Mouse (Mus musculus): ENCODE results near the gene Gm17304. TPM values are rescaled to one million over a fixed set of nuclear protein-coding genes. Genes with fewer than 3 reads are reported as not detected.
A peak's percentile ranks its signal among the peaks of the same experiment; 100 is the strongest.

Gm17304 gene
- total and polyA plus RNA-seq, 3 experiments = not detected

GRCm38 (mm10) chr5:106615006-106615405, 6.1 kb downstream of the Gm17304 start:
- Histone ChIP-seq H3K9ac (ENCODE audit: control insufficient read depth, low read depth, low read length, poor library complexity, severe bottlenecking) (no peak overlapping the region), H3K4me1 (ENCODE audit: control insufficient read depth in 1 of 2, insufficient read depth in 2 of 2, low read length in 2 of 2) (peaks cover 11 to 12% of the 10 kb centered on the region in 2 experiments), H3K79me2 (ENCODE audit: control insufficient read depth, insufficient read depth, low read length, poor library complexity) (0 out of 2 replicates have a peak, but pooled peaks cover 1% of the 10 kb centered on the region), H3K36me3 (ENCODE audit: control insufficient read depth in 1 of 2, insufficient read depth in 2 of 2, low read length in 2 of 2) (peaks cover 5 to 12% of the 10 kb centered on the region in 2 experiments), H3K4me3 (ENCODE audit: control insufficient read depth in 1 of 2, insufficient read depth in 1 of 2, low read depth in 2 of 2, low read length in 2 of 2) (peak overlapping the region in 1 of 2 experiments; percentile 36; a peak in 2 of 4 replicates), H3K9me3 (replicated peaks; ENCODE audit: insufficient read depth, low read length) (no peaks in the 10 kb centered on the region), H3K27me3 (ENCODE audit: control insufficient read depth in 1 of 2, insufficient read depth in 2 of 2, low read length in 2 of 2) (no peaks in the 10 kb centered on the region), H3K27ac (ENCODE audit: control insufficient read depth, low read depth, low read length) (peak overlapping the region; percentile 59)
- TF ChIP-seq MAZ (IDR thresholded peaks at IDR 0.05; ENCODE audit: low read depth, low read length) (no peak), POLR2AphosphoS2 (IDR thresholded peaks at IDR 0.05; ENCODE audit: low read length) (no peak), SMC3 (IDR thresholded peaks at IDR 0.05; ENCODE audit: low read depth, low read length) (no peak), SIN3A (IDR thresholded peaks at IDR 0.05; ENCODE audit: low read length) (no peak; the same call in 1 of the 2 replicates), KAT2A (conservative IDR thresholded peaks at IDR 0.05; ENCODE audit: low read depth, low read length) (no peak), ZNF384 (IDR thresholded peaks at IDR 0.05; ENCODE audit: low read depth, low read length) (no peak), GABPA (IDR thresholded peaks at IDR 0.05; ENCODE audit: low read depth, low read length) (no peak), TAL1 (IDR thresholded peaks at IDR 0.05; ENCODE audit: low read length) (no peak)
- peak; percentile 37 for DNase-seq (ENCODE audit: low read depth, low spot score)

- Histone ChIP-seq H3K4me1 (ENCODE audit: control insufficient read depth in 1 of 2, insufficient read depth in 2 of 2, low read length in 2 of 2) (peaks cover under 1 to 1% of the 10 kb centered on the region in 2 experiments; a peak in 3 of 4 replicates), H3K27me3 (ENCODE audit: control insufficient read depth in 1 of 2, insufficient read depth in 2 of 2, low read length in 2 of 2) (no peaks in the 10 kb centered on the region), H3K9me3 (replicated peaks; ENCODE audit: insufficient read depth, low read length) (no peaks in the 10 kb centered on the region), H3K36me3 (ENCODE audit: control insufficient read depth in 1 of 2, insufficient read depth in 2 of 2, low read length in 2 of 2) (peaks cover 2 to 3% of the 10 kb centered on the region in 2 experiments), H3K79me2 (ENCODE audit: control insufficient read depth, insufficient read depth, low read length, poor library complexity) (no peaks in the 10 kb centered on the region), H3K9ac (ENCODE audit: control insufficient read depth, low read depth, low read length, poor library complexity, severe bottlenecking) (no peak overlapping the region), H3K4me3 (ENCODE audit: control insufficient read depth in 1 of 2, insufficient read depth in 1 of 2, low read depth in 2 of 2, low read length in 2 of 2) (no peak overlapping the region), H3K27ac (ENCODE audit: control insufficient read depth, low read depth, low read length) (no peak overlapping the region)
- TF ChIP-seq E2F4 (IDR thresholded peaks at IDR 0.05; ENCODE audit: borderline replicate concordance, low read depth, low read length) (no peak), POLR2A (IDR thresholded peaks at IDR 0.05; ENCODE audit: control insufficient read depth in 1 of 2, insufficient read depth in 1 of 2, low read depth in 1 of 2, low read length in 2 of 2, poor library complexity in 1 of 2) (no peak), ZMIZ1 (IDR thresholded peaks at IDR 0.05; ENCODE audit: low read depth, low read length) (no peak), GATA1 (IDR thresholded peaks at IDR 0.05; ENCODE audit: low read depth, low read length) (no peak), HCFC1 (IDR thresholded peaks at IDR 0.05; ENCODE audit: low read depth, low read length) (no peak), TCF12 (IDR thresholded peaks at IDR 0.05; ENCODE audit: low read depth, low read length) (no peak), UBTF (IDR thresholded peaks at IDR 0.05; ENCODE audit: borderline replicate concordance, insufficient read depth, low read depth, low read length) (no peak)
- no peak for DNase-seq (ENCODE audit: low read depth, low spot score)
These were observed 11.5 kb downstream of the Gm17304 start for GRCm38 (mm10) chr5:106620446-106620845.

- Histone ChIP-seq H3K27ac (ENCODE audit: control insufficient read depth, low read depth, low read length) (no peak overlapping the region), H3K79me2 (ENCODE audit: control insufficient read depth, insufficient read depth, low read length, poor library complexity) (no peaks in the 10 kb centered on the region), H3K9ac (ENCODE audit: control insufficient read depth, low read depth, low read length, poor library complexity, severe bottlenecking) (no peak overlapping the region), H3K36me3 (ENCODE audit: control insufficient read depth in 1 of 2, insufficient read depth in 2 of 2, low read length in 2 of 2) (peaks cover 0 to 3% of the 10 kb centered on the region in 2 experiments; a peak in 2 of 4 replicates), H3K27me3 (ENCODE audit: control insufficient read depth in 1 of 2, insufficient read depth in 2 of 2, low read length in 2 of 2) (no peaks in the 10 kb centered on the region), H3K4me3 (ENCODE audit: control insufficient read depth in 1 of 2, insufficient read depth in 1 of 2, low read depth in 2 of 2, low read length in 2 of 2) (no peak overlapping the region), H3K9me3 (replicated peaks; ENCODE audit: insufficient read depth, low read length) (no peaks in the 10 kb centered on the region), H3K4me1 (ENCODE audit: control insufficient read depth in 1 of 2, insufficient read depth in 2 of 2, low read length in 2 of 2) (no peaks in the 10 kb centered on the region)
- TF ChIP-seq JUND (IDR thresholded peaks at IDR 0.05; ENCODE audit: low read depth, low read length) = no peak
- TF ChIP-seq ZKSCAN1 (IDR thresholded peaks at IDR 0.05; ENCODE audit: low read depth, low read length) = no peak
- TF ChIP-seq MYC (IDR thresholded peaks at IDR 0.05; ENCODE audit: low read depth, low read length) = no peak
- no peak for TF ChIP-seq ETS1 (IDR thresholded peaks at IDR 0.05; ENCODE audit: low read depth, low read length)
- no peak for TF ChIP-seq MEF2A (IDR thresholded peaks at IDR 0.05; ENCODE audit: extremely low read depth, insufficient replicate concordance, low read depth, low read length, poor library complexity, severe bottlenecking)
- no peak for TF ChIP-seq GATA1 (IDR thresholded peaks at IDR 0.05; ENCODE audit: low read depth, low read length)
- DNase-seq (ENCODE audit: low read depth, low spot score) = no peak
These were observed 13.3 kb downstream of the Gm17304 start for GRCm38 (mm10) chr5:106622193-106622592.
